Mouse (Mus musculus) hindbrain, postnatal 0 days (tissue): ENCODE results near the gene Ltbp1. TPM values are rescaled to one million over a fixed set of nuclear protein-coding genes. Genes with fewer than 3 reads are reported as not detected.

Source experiments
- ATAC-seq: fragments of 200-750 bp; cut with Nextera tagmentation; 2 replicates; pipeline ENCODE4 v1.8.0; 2017; ENCODE audit warnings: mild to moderate bottlenecking, moderate TSS enrichment, moderate library complexity
- DNase-seq: peaks from one replicate; pipeline ENCODE4 v3.0.0-alpha.2; 2015; ENCODE audit warnings: low spot score
- H3K27ac ChIP-seq: fragments of 300-500 bp; sonication (generic); 2 replicates; pipeline ENCODE4 v1.5.1; 2014; ENCODE audit warnings: mild to moderate bottlenecking
- H3K27me3 ChIP-seq: fragments of 300-500 bp; sonication (generic); 2 replicates; pipeline ENCODE4 v1.6.1; 2014; ENCODE audit warnings: low read length, mixed read lengths; ENCODE audit not compliant: insufficient read depth
- H3K36me3 ChIP-seq: fragments of 300-500 bp; sonication (generic); 2 replicates; pipeline ENCODE4 v1.6.1; 2014; ENCODE audit warnings: low read length, mixed read lengths; ENCODE audit not compliant: insufficient read depth
- H3K4me1 ChIP-seq: fragments of 300-500 bp; sonication (generic); 2 replicates; pipeline ENCODE4 v1.6.1; 2014; ENCODE audit warnings: antibody characterized with exemption, low read length, mixed read lengths; ENCODE audit not compliant: insufficient read depth
- H3K4me2 ChIP-seq: fragments of 300-500 bp; sonication (generic); 2 replicates; pipeline ENCODE4 v1.6.1; 2014; ENCODE audit warnings: low read depth, mild to moderate bottlenecking, low read length, moderate library complexity, mixed read lengths
- H3K4me3 ChIP-seq: fragments of 300-500 bp; sonication (generic); 2 replicates; pipeline ENCODE4 v1.5.1; 2014; ENCODE audit warnings: low read length
- H3K9ac ChIP-seq: fragments of 300-500 bp; sonication (generic); replicated peaks from 2 replicates; pipeline ENCODE4 v1.6.1; 2014; ENCODE audit warnings: mild to moderate bottlenecking, low read length, moderate library complexity, mixed read lengths
- H3K9me3 ChIP-seq: fragments of 300-500 bp; sonication (generic); 2 replicates; pipeline ENCODE4 v1.6.1; 2016; ENCODE audit warnings: low read length, mixed read lengths
- CTCF ChIP-seq: IDR thresholded peaks from 2 replicates; pipeline ENCODE4 v1.5.1; 2016; ENCODE audit warnings: antibody characterized with exemption, control low read depth, low read depth
- WGBS: fragments of 180-500 bp; shearing (Covaris S2); extraction: QIAGEN DNeasy Blood & Tissue Kit; methylation state at CpG from one replicate; pipeline ENCODE4 v1.1.7; 2014; 5-methylcytosine and 5-hydroxymethylcytosine counted together
- polyA plus RNA-seq: library from polyadenylated mRNA; unstranded; fragments of >200 nt; fragmentation: Nextera tagmentation; extraction: Ambion mirVana; gene quantifications from 2 replicates; pipeline ENCODE4 v1.2.1, GENCODE M21; 2015
- total RNA-seq: library from RNA; depleted of rRNA; stranded (reverse); fragments of >200 nt; gene quantifications from 2 replicates; pipeline ENCODE4 v1.2.3, GENCODE M21; 2014; rRNA removed

Gene Ltbp1
- 5.0 and 6.6 TPM in 2 replicates for total RNA-seq
- polyA plus RNA-seq: 1.4 and 1.7 TPM in 2 replicates

DNA sequence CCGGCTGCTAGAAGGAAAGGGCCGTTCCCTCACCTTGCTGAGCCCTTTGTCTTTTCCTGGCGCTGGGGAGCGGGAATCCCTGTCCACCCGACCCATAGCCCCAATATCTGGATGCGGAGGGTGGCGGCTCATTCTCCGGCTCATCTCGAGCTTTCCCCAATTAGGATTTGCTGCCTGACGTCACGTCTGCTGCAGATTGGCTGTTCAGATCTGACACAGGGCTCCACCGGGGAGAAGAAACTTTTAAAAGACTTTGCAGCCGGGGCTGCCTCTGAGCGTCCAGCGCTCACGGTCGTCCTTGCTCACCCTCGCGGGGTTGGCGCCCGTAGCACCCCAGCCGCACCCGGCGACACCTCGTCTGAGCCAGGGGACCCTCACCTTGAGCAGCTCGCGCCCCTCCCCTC is at the start of gene Ltbp1:
Gene Ltbp1, plus strand, starts transcription at position 288 of the 404 bp plus-strand sequence.
- H3K27me3 ChIP-seq: no peaks in the 10 kb centered on the region
- WGBS: under 1% methylated on average over 25 of the region's 27 CpGs
- TF ChIP-seq CTCF: no peak
- ATAC-seq (peak; percentile 80), DNase-seq (peak; percentile 81)
- H3K4me3 ChIP-seq: peak within 1 kb of the TSS; percentile 75
- H3K9ac ChIP-seq: peak within 1 kb of the TSS; percentile 51
- no peaks in the 10 kb centered on the region for H3K36me3 ChIP-seq
- H3K9me3 ChIP-seq: no peaks in the 10 kb centered on the region
- H3K27ac ChIP-seq: no peak within 1 kb of the TSS
- peak within 1 kb of the TSS; percentile 99 for H3K4me2 ChIP-seq
- H3K4me1 ChIP-seq: no peaks in the 10 kb centered on the region

DNA sequence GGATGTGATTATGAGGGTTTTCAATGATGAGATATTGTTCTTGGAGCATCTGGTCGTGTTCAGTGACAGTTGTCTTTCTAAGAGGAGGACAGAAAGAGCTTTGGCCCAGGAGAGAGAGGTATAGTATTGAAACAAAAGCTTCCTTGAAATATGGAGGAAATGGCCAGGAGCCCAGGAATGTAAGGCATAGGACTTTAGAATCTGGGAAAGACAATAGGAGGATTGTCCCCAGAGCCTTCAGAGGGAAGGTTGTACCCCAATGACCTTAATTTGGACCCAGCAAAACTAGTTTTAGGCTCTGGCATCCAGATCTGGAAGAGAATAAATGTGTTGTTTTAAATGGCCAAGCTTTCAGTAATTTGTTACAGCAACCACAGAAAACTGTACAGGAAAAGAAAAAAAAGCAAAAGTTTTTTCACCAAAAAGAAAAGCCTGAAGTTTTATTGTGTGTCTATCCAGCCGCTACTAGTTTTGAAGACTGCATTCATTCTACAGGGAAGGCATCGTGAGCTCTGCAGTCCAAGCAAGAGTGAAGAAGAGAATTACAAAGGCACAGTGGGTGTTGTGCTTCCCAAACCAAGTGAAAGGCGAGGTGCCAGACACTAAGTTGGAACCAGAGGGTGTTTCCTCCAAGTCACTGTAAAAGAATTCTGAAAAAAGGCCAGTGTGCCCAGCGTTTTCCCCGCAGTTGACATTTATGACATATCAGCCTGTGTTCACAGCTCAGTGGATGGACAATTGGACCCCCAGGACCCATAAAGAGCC is 45.7 kb upstream of the Ltbp1 start:
- Histone ChIP-seq H3K27me3 (no peaks in the 10 kb centered on the region), H3K27ac (no peak overlapping the region), H3K36me3 (no peaks in the 10 kb centered on the region), H3K4me2 (no peak overlapping the region), H3K4me3 (no peak overlapping the region), H3K4me1 (no peaks in the 10 kb centered on the region), H3K9ac (no peak overlapping the region), H3K9me3 (no peaks in the 10 kb centered on the region)
- peak; percentile 26 for DNase-seq
- 34% methylated on average over 6 of the region's 6 CpGs for WGBS
- ATAC-seq: peak; percentile 53; the same call in 1 of the 2 replicates
- TF ChIP-seq CTCF: no peak

GRCm38 (mm10) chr17:74963222-74963621 is 42.1 kb upstream of the Ltbp1 start:
- Histone ChIP-seq H3K4me3 (no peak overlapping the region), H3K9me3 (no peaks in the 10 kb centered on the region), H3K9ac (no peak overlapping the region), H3K27me3 (no peaks in the 10 kb centered on the region), H3K27ac (no peak overlapping the region), H3K4me2 (no peak overlapping the region), H3K36me3 (no peaks in the 10 kb centered on the region), H3K4me1 (no peaks in the 10 kb centered on the region)
- DNase-seq (no peak), ATAC-seq (no peak)
- no peak for TF ChIP-seq CTCF
- WGBS: 93% methylated on average over 8 of the region's 8 CpGs

DNA sequence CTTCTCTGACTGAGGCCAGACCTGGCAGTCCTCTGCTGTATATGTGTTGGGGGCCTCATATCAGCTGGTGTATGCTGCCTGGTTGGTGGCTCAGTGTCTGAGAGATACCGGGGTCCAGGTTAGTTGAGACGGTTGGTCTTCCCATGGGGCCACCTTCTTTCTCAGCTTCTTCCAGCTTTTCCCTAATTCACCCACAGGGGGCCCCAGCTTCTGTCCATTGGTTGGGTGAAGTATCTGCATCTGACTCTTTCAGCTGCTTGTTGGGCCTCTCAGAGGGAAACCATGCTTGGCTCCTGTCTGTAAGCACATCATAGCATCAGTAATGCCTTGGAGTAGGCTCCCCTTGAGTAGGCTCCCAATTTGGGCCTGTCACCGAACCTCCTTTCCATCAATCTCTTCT is 41.5 kb upstream of the Ltbp1 start:
- Histone ChIP-seq H3K4me1 (0 out of 2 replicates have a peak, but pooled peaks cover under 1% of the 10 kb centered on the region), H3K4me3 (no peak overlapping the region), H3K27ac (no peak overlapping the region), H3K27me3 (no peaks in the 10 kb centered on the region), H3K36me3 (no peaks in the 10 kb centered on the region), H3K9ac (no peak overlapping the region), H3K9me3 (no peaks in the 10 kb centered on the region), H3K4me2 (no peak overlapping the region)
- DNase-seq (no peak), ATAC-seq (no peak)
- no peak for TF ChIP-seq CTCF
- WGBS: 96% methylated on average over 3 of the region's 3 CpGs

- H3K9me3 ChIP-seq: no peaks in the 10 kb centered on the region
- 0 out of 2 replicates have a peak, but pooled peaks cover 3% of the 10 kb centered on the region for H3K4me1 ChIP-seq
- H3K4me2 ChIP-seq: no peak overlapping the region
- no peak overlapping the region for H3K27ac ChIP-seq
- no peak for TF ChIP-seq CTCF
- DNase-seq (no peak), ATAC-seq (no peak)
- WGBS: 37% methylated on average over 7 of the region's 7 CpGs
- H3K9ac ChIP-seq: no peak overlapping the region
- no peaks in the 10 kb centered on the region for H3K27me3 ChIP-seq
- H3K36me3 ChIP-seq: no peaks in the 10 kb centered on the region
- no peak overlapping the region for H3K4me3 ChIP-seq
These were observed 38.0 kb upstream of the Ltbp1 start for GRCm38 (mm10) chr17:74967298-74967848.

GRCm38 (mm10) chr17:74968152-74968712 is 37.1 kb upstream of the Ltbp1 start:
- Histone ChIP-seq H3K4me1 (0 out of 2 replicates have a peak, but pooled peaks cover 3% of the 10 kb centered on the region), H3K27ac (no peak overlapping the region), H3K4me2 (peak overlapping the region; percentile 40; the same call in 1 of the 2 replicates), H3K9ac (no peak overlapping the region), H3K9me3 (no peaks in the 10 kb centered on the region), H3K27me3 (no peaks in the 10 kb centered on the region), H3K36me3 (no peaks in the 10 kb centered on the region), H3K4me3 (no peak overlapping the region)
- no peak for TF ChIP-seq CTCF
- DNase-seq: no peak
- ATAC-seq: peak; percentile 40; the same call in 1 of the 2 replicates
- WGBS: 49% methylated on average over 9 of the region's 9 CpGs
